Mouse (Mus musculus): ENCODE data around the gene Myrip.

The Myrip gene

GRCm38 (mm10) chr9:120338172-120338571 is 36.9 kb downstream of the Myrip start:
- DNase-seq (ENCODE audit: low spot score in 2 of 2), result no peak

- DNase-seq (ENCODE audit: low spot score in 2 of 2), result peak; percentile 54 to 69
Observed at GRCm38 (mm10) chr9:120339975-120340695, 38.8 kb downstream of the Myrip start.

- no peak for DNase-seq (ENCODE audit: low spot score in 2 of 2)
Observed at GRCm38 (mm10) chr9:120343123-120343790, 41.9 kb downstream of the Myrip start.

- DNase-seq (ENCODE audit: low spot score in 2 of 2), result peak; percentile 75 to 79
Observed at GRCm38 (mm10) chr9:120345651-120346151, 44.4 kb downstream of the Myrip start.

- peak; percentile 79 to 81 for DNase-seq (ENCODE audit: low spot score in 2 of 2)
Observed at GRCm38 (mm10) chr9:120349145-120349544, 47.8 kb downstream of the Myrip start.

GRCm38 (mm10) chr9:120350346-120350745 is 49.0 kb downstream of the Myrip start:
- peak; percentile 56 to 69 for DNase-seq (ENCODE audit: low spot score in 2 of 2)

GRCm38 (mm10) chr9:120351061-120351460 is 49.7 kb downstream of the Myrip start:
- no peak for DNase-seq (ENCODE audit: low spot score in 2 of 2)

GRCm38 (mm10) chr9:120351474-120351873 is 50.2 kb downstream of the Myrip start:
- DNase-seq (ENCODE audit: low spot score in 2 of 2), result no peak

- DNase-seq (ENCODE audit: low spot score in 2 of 2), result no peak
Observed at GRCm38 (mm10) chr9:120353036-120353435, 51.7 kb downstream of the Myrip start.

- DNase-seq (ENCODE audit: low spot score in 2 of 2), result no peak
Observed at GRCm38 (mm10) chr9:120353967-120354366, 52.7 kb downstream of the Myrip start.

- DNase-seq (ENCODE audit: low spot score in 2 of 2), result no peak
Observed at GRCm38 (mm10) chr9:120354550-120355345, 53.4 kb downstream of the Myrip start.

- no peak for DNase-seq (ENCODE audit: low spot score in 2 of 2)
Observed at GRCm38 (mm10) chr9:120356490-120356889, 55.2 kb downstream of the Myrip start.

- DNase-seq (ENCODE audit: low spot score in 2 of 2), result peak in 1 of 2 experiments; percentile 23
Observed at GRCm38 (mm10) chr9:120358060-120358459, 56.7 kb downstream of the Myrip start.

GRCm38 (mm10) chr9:120360397-120361177 is 59.3 kb downstream of the Myrip start:
- DNase-seq (ENCODE audit: low spot score in 2 of 2), result peak; percentile 90 to 93

- DNase-seq (ENCODE audit: low spot score in 2 of 2), result no peak
Observed at GRCm38 (mm10) chr9:120361656-120362055, 60.3 kb downstream of the Myrip start.

GRCm38 (mm10) chr9:120362684-120363083 is 61.4 kb downstream of the Myrip start:
- no peak for DNase-seq (ENCODE audit: low spot score in 2 of 2)

GRCm38 (mm10) chr9:120364653-120365283 is 63.5 kb downstream of the Myrip start:
- DNase-seq (ENCODE audit: low spot score in 2 of 2), result peak in 1 of 2 experiments; percentile 50

GRCm38 (mm10) chr9:120367526-120367925 is 66.2 kb downstream of the Myrip start:
- no peak for DNase-seq (ENCODE audit: low spot score in 2 of 2)

GRCm38 (mm10) chr9:120371633-120372032 is 70.3 kb downstream of the Myrip start:
- DNase-seq (ENCODE audit: low spot score in 2 of 2), result no peak

- no peak for DNase-seq (ENCODE audit: low spot score in 2 of 2)
Observed at GRCm38 (mm10) chr9:120372347-120372746, 71.0 kb downstream of the Myrip start.

- DNase-seq (ENCODE audit: low spot score in 2 of 2), result peak in 1 of 2 experiments; percentile 38
Observed at GRCm38 (mm10) chr9:120377726-120378125, 76.4 kb downstream of the Myrip start.

All from heart, adult 9 months (tissue).